Mouse (Mus musculus) frontal cortex, postnatal 10 days (tissue): Measurements from ENCODE around the gene Usp47.
A peak's percentile ranks its signal among the peaks of the same experiment; 100 is the strongest.

Experiments
- DNase-seq, 2 experiments: peaks; one replicate each; pipeline ENCODE4 v3.0.0; 2022; ENCODE audit warnings: low spot score in 2 of 2, mixed read lengths in 1 of 2

The Usp47 gene

DNA sequence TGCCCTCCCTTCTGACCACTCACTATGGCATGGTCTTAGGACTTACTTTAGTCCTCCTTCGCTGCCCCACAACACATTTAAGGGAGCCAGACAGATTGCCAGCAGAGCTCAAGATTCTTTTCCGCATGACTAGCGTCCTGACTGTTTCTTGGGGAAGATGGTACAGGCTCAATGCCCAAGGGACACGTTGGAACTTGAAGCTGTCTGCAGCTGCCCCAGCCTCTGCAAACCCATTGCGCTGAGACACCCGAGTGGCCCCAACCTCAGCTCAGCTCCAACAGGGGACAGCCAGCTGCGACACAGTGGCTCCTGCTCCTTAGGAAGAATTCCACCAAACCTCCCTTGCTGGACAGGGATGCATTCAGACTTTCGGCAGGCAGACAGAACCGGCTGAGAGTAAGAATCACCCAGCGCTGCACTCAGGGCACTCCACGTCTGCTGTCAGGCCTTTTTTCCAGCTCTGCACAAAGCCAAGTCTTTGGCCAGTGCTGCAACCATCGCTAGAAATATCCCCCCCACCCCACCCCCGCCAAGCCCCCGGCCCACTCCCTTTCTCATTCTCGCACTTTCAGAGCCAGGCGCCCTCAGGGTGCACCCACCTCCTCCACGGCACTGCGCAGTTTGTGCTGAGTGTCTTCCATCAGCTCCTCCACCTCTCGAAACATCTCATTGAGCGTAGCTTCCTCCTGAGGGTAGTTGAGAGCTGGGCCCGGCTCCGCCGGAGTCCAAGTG lies 134.4 kb downstream of the Usp47 start:
- no peak for DNase-seq

DNA sequence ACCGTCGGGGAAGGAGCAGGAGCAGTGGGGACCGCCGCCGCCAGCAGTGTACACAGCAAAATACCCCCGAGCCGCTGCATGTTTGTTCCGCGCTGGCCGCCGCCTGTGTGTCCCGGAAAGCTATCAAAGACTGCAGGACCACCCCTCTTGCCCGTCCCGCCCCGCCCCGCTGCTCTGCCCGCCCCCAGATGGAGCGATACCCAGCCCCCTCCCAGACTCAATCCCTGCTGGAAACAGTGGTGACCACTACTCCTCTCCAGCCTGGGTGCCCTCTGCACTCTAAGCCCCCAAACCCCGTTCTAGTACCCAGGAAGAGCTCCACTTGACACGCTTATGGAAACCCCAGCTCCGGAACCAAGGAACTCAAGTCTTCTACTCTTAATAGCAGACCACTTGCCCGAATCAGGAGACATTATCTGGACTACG lies 135.0 kb downstream of the Usp47 start:
- no peak for DNase-seq

DNA sequence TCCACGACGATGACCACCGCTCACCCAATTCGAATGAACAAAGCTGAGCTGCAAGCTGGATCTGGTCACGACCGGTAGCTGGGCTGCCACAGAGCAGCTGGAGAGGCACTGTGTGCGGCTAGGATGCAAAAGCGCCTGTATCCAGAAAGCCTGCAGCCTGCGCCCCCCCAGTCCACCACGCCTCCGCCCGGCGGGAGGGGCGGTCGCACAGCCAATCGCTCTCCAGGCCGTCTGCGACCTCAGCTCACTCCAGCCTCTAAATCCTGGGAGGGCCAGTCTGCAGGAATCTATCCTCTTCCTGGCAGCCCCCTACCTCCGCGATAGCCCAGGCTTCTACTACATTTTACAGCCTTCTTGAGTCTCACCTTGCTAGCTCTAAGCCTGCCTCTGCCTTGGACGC lies 135.6 kb downstream of the Usp47 start, which contains the start of gene Dkk3:
Gene Dkk3, minus strand, starts transcription at position 116 of the 400 bp plus-strand sequence.
- peak in 1 of 2 experiments; percentile 43 for DNase-seq

DNA sequence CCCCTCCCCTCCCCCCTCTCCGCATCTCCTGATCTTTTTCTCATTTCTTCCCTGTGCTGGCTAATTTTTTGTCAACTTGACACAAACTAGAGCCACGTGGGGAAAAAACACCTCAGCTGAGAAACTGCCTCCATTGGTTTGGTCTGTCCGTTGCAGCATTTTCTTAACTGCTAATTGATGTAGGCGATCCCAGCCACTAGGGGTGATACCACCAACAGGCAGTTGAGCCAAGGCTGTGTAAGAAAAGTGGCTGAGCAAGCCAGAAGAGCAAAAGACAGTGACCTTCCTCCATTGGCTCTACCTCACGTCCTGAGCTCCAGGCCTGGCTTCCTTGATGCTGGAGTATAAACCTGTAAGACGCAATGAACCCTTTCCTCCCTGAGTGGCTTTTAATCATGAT lies 136.5 kb downstream of the Usp47 start:
- DNase-seq = no peak
